Mouse (Mus musculus) neutrophil, adult 5-6 weeks (primary cell): ENCODE data around the gene Faf1. TPM values are rescaled to one million over a fixed set of nuclear protein-coding genes. Genes with fewer than 3 reads are reported as not detected.

Source experiments
- ATAC-seq: fragments of 151-379, 151-347 bp; 2 replicates; pipeline ENCODE4 v1.8.0; 2017; ENCODE audit warnings: mild to moderate bottlenecking, moderate TSS enrichment; ENCODE audit not compliant: insufficient number of reproducible peaks, poor library complexity, low FRiP score, severe bottlenecking; ENCODE audit errors: extremely low read depth
- total RNA-seq: library from RNA; stranded (forward); fragments of 200-1000 nt; gene quantifications from 2 replicates; pipeline ENCODE4 v1.2.3, GENCODE M21; 2017

Faf1 gene
- total RNA-seq, 1 experiment from 2014 or later, result 32.5 TPM

GRCm38 (mm10) chr4:109759031-109759430 is 82.6 kb downstream of the Faf1 start:
- ATAC-seq, result peak; percentile 61; the same call in 1 of the 2 replicates

- ATAC-seq, result no peak
Measured at GRCm38 (mm10) chr4:109759901-109760300, 83.5 kb downstream of the Faf1 start.

GRCm38 (mm10) chr4:109760501-109760900 is 84.1 kb downstream of the Faf1 start:
- ATAC-seq, result peak; percentile 55; the same call in 1 of the 2 replicates

- no peak for ATAC-seq
Measured at GRCm38 (mm10) chr4:109762768-109763501, 86.5 kb downstream of the Faf1 start.

- ATAC-seq, result no peak
Measured at GRCm38 (mm10) chr4:109769071-109769470, 92.7 kb downstream of the Faf1 start.

GRCm38 (mm10) chr4:109782577-109783114 is 106.3 kb downstream of the Faf1 start:
- ATAC-seq, result no peak

GRCm38 (mm10) chr4:109789347-109790001 is 113.1 kb downstream of the Faf1 start:
- ATAC-seq, result no peak

- ATAC-seq, result no peak
Measured at GRCm38 (mm10) chr4:109792331-109792730, 115.9 kb downstream of the Faf1 start.

GRCm38 (mm10) chr4:109793072-109793471 is 116.7 kb downstream of the Faf1 start:
- no peak for ATAC-seq

GRCm38 (mm10) chr4:109797511-109798182 is 121.3 kb downstream of the Faf1 start:
- ATAC-seq, result no peak

GRCm38 (mm10) chr4:109806408-109806807 is 130.0 kb downstream of the Faf1 start:
- no peak for ATAC-seq

GRCm38 (mm10) chr4:109815161-109815560 is 138.8 kb downstream of the Faf1 start:
- ATAC-seq, result no peak

- no peak for ATAC-seq
Measured at GRCm38 (mm10) chr4:109815592-109815991, 139.2 kb downstream of the Faf1 start.

- ATAC-seq, result no peak
Measured at GRCm38 (mm10) chr4:109819455-109819854, 143.1 kb downstream of the Faf1 start.

GRCm38 (mm10) chr4:109829800-109830199 is 153.4 kb downstream of the Faf1 start:
- ATAC-seq, result no peak

GRCm38 (mm10) chr4:109857851-109858250 is 181.5 kb downstream of the Faf1 start:
- no peak for ATAC-seq

- no peak for ATAC-seq
Measured at GRCm38 (mm10) chr4:109858571-109859392, 182.4 kb downstream of the Faf1 start.

- ATAC-seq, result no peak
Measured at GRCm38 (mm10) chr4:109859401-109859800, 183.0 kb downstream of the Faf1 start.

GRCm38 (mm10) chr4:109860256-109860655 is 183.9 kb downstream of the Faf1 start:
- ATAC-seq, result no peak
